Mouse (Mus musculus): Measurements from ENCODE around the gene Birc7.

The Birc7 gene

GRCm38 (mm10) chr2:180905556-180906221 lies 23.1 kb upstream of the Birc7 start:
- in situ Hi-C loops (cut with MboI, MseI): no loop called here

- in situ Hi-C loops (cut with MboI, MseI): no loop called here
Observed at GRCm38 (mm10) chr2:180910928-180911327, 17.9 kb upstream of the Birc7 start.

GRCm38 (mm10) chr2:180915886-180916433 lies 12.9 kb upstream of the Birc7 start:
- in situ Hi-C loops (cut with MboI, MseI): no loop called here

GRCm38 (mm10) chr2:180919913-180920809 lies 8.7 kb upstream of the Birc7 start:
- in situ Hi-C loops (cut with MboI, MseI): no loop called here

GRCm38 (mm10) chr2:180920810-180921400 lies 7.9 kb upstream of the Birc7 start, which contains the start of gene Ythdf1:
Gene Ythdf1, minus strand, starts transcription at chr2:180920949.
- in situ Hi-C loops (cut with MboI, MseI): no loop called here

- in situ Hi-C loops (cut with MboI, MseI): no loop called here
Observed at GRCm38 (mm10) chr2:180922739-180923138, 6.1 kb upstream of the Birc7 start.

GRCm38 (mm10) chr2:180925176-180925575 lies 3.6 kb upstream of the Birc7 start:
- in situ Hi-C loops (cut with MboI, MseI): no loop called here

- in situ Hi-C loops (cut with MboI, MseI): loop anchor here (5.0 kb wide), 1 partner anchor 125 kb away; no protein-coding TSS in a partner anchor
Observed at GRCm38 (mm10) chr2:180932418-180932817, 3.6 kb downstream of the Birc7 start.

GRCm38 (mm10) chr2:180940187-180940586 lies 11.4 kb downstream of the Birc7 start:
- in situ Hi-C loops (cut with MboI, MseI): no loop called here

GRCm38 (mm10) chr2:180941869-180942268 lies 13.0 kb downstream of the Birc7 start:
- in situ Hi-C loops (cut with MboI, MseI): no loop called here

GRCm38 (mm10) chr2:180949947-180950346 lies 21.1 kb downstream of the Birc7 start:
- in situ Hi-C loops (cut with MboI, MseI): no loop called here

GRCm38 (mm10) chr2:180952731-180953171 lies 23.9 kb downstream of the Birc7 start:
- in situ Hi-C loops (cut with MboI, MseI): no loop called here

- in situ Hi-C loops (cut with MboI, MseI): no loop called here
Observed at GRCm38 (mm10) chr2:180953638-180954037, 24.8 kb downstream of the Birc7 start.

- in situ Hi-C loops (cut with MboI, MseI): no loop called here
Observed at GRCm38 (mm10) chr2:180954061-180955047, 25.5 kb downstream of the Birc7 start, which contains the start of gene Nkain4. Gene Nkain4, minus strand, starts transcription at chr2:180954699.

- in situ Hi-C loops (cut with MboI, MseI): no loop called here
Observed at GRCm38 (mm10) chr2:180959605-180960004, 30.8 kb downstream of the Birc7 start.

GRCm38 (mm10) chr2:180960187-180960586 lies 31.4 kb downstream of the Birc7 start:
- in situ Hi-C loops (cut with MboI, MseI): no loop called here

GRCm38 (mm10) chr2:180962616-180963308 lies 33.9 kb downstream of the Birc7 start:
- in situ Hi-C loops (cut with MboI, MseI): no loop called here

- in situ Hi-C loops (cut with MboI, MseI): no loop called here
Observed at GRCm38 (mm10) chr2:180963956-180964355, 35.1 kb downstream of the Birc7 start.

- in situ Hi-C loops (cut with MboI, MseI): no loop called here
Observed at GRCm38 (mm10) chr2:180966092-180966882, 37.5 kb downstream of the Birc7 start.
